Mouse (Mus musculus) lung, adult 2 months (tissue): ENCODE data around the gene Gm49661. TPM values are rescaled to one million over a fixed set of nuclear protein-coding genes. Genes with fewer than 3 reads are reported as not detected.

Source experiments
- DNase-seq: peaks from one replicate; pipeline ENCODE4 v3.0.0; 2022
- H3K4me1 ChIP-seq: fragments of 200-500 bp; 2 replicates; pipeline ENCODE4 v1.6.1; 2011; ENCODE audit warnings: low read length; ENCODE audit not compliant: control insufficient read depth, insufficient read depth
- H3K4me3 ChIP-seq: fragments of 200-500 bp; replicated peaks from 2 replicates; pipeline ENCODE3; 2011; ENCODE audit warnings: low read depth, mild to moderate bottlenecking, control low read depth, low read length; ENCODE audit errors: extremely low read depth
- CTCF ChIP-seq: fragments of 200-500 bp; IDR thresholded peaks from 2 replicates; pipeline ENCODE4 v1.5.1; 2011; ENCODE audit warnings: mild to moderate bottlenecking, low read length, control low read depth; ENCODE audit not compliant: insufficient read depth
- POLR2A ChIP-seq: fragments of 200-500 bp; IDR thresholded peaks from 2 replicates; pipeline ENCODE4 v1.6.1; 2011; ENCODE audit warnings: low read depth, mild to moderate bottlenecking, control low read depth, low read length, borderline replicate concordance; ENCODE audit errors: extremely low read depth
- WGBS: fragments of 180-500 bp; shearing (Covaris S2); methylation state at CpG from one replicate; pipeline ENCODE4 v1.1.7; 2018; 5-methylcytosine and 5-hydroxymethylcytosine counted together
- polyA plus RNA-seq: library from polyadenylated mRNA; depleted of rRNA; stranded (reverse); fragments of >200 nt; gene quantifications from 2 replicates; pipeline ENCODE4 v1.2.3, GENCODE M21; 2012

Gm49661 gene
- polyA plus RNA-seq, 1 experiment = not detected

GRCm38 (mm10) chr8:84995680-84996079 is 26.4 kb upstream of the Gm49661 start:
- DNase-seq = no peak
- WGBS = 41% methylated on average over 25 of the region's 25 CpGs
- Histone ChIP-seq H3K4me1 (peaks cover 2% of the 10 kb centered on the region; the same call in 1 of the 2 replicates), H3K4me3 (no peak overlapping the region)
- TF ChIP-seq POLR2A = no peak
- no peak for TF ChIP-seq CTCF

DNA sequence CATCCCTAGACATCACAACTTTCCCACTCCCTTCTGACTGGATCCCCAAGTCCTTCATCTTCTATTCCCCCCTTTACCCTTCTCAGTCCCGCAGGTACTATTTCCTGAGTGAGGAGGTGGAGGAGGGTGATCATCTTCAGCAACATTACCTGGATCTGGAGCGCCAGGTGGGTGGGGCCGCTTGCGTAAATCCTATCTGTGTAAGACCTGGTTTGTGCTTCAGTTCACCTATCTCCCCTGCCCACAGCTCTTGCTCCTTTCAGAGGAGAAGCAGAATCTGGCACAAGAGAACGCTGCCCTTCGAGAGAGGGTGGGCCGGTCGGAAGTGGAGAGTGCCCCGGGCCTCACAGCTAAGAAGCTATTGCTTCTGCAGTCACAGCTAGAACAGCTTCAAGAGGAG is 25.1 kb upstream of the Gm49661 start:
- DNase-seq = no peak
- Histone ChIP-seq H3K4me1 (peaks cover 6% of the 10 kb centered on the region; the same call in 1 of the 2 replicates), H3K4me3 (no peak overlapping the region)
- WGBS = 91% methylated on average over 9 of the region's 9 CpGs
- TF ChIP-seq POLR2A = no peak

DNA sequence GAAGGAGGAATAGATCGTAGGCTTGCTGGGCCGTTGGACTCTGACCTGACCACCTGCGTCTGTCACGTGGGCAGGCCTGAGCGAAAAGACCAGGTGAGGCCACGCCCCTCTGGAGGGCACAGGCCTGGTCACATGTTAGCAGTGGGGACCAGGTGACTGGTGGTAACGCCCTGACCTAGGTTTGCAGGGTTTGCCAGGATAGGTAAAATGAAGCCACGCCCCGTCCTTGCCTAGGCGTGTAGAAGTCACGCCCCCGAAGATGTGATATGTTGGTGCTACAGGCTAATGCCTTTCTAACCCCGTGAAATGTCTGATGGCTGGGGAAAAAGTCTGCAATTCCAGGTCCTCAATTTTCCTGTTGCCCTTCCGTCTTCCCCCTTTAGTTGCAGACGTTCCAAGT is 21.6 kb upstream of the Gm49661 start:
- 5% methylated on average over 15 of the region's 15 CpGs for WGBS
- H3K4me3 ChIP-seq = peak overlapping the region; percentile 67
- TF ChIP-seq POLR2A (peak; percentile 35; the same call in 1 of the 2 replicates), CTCF (no peak)
- peak; percentile 72 for DNase-seq
- peaks cover 12% of the 10 kb centered on the region for H3K4me1 ChIP-seq

DNA sequence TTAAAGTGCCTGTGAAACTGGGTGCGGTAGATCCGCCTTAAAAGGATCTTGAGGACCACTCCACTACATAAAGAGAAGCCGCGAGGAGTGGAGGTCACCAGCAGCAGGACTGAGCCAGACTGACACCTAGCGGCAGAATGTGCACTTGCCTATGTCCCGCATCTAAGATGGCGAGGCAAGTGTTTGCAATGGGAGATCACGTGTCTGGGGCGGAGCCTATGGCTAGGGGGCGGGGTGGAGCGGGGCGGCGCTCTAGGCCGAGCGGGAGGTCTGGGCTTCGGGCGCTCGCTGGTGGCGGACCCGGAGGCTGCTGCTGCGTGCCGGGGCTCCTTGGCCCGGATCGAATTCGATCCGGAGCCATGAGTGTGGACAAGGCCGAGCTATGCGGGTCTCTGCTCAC is 21.1 kb upstream of the Gm49661 start, which contains the start of gene Hook2:
Hook2 (plus strand) TSS at position 255 of the 400 bp plus-strand sequence.
- H3K4me3 ChIP-seq = peak within 1 kb of the TSS; percentile 67
- DNase-seq = peak; percentile 94
- TF ChIP-seq CTCF (peak; percentile 98), POLR2A (peak; percentile 85; the same call in 1 of the 2 replicates)
- H3K4me1 ChIP-seq = peaks cover 15% of the 10 kb centered on the region
- under 1% methylated on average over 28 of the region's 28 CpGs for WGBS

DNA sequence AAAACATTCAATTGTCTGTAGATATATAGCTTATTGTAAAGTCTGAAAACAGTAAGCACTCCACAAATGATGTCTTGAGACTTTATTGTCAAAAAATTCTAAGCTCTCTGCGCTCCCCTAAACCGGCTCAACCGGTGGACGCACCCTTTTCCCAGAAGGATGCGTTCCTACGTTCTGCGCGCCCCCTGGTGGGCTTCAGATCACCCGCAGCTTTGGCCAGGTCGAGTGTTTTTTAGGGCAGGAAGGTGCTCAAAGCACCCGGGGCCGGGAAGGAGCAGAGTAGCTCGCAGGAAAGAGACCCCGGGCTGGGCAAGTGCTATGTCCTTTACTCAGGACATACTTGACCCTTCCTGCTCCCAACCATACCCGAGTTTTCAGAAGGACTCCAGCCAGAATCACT is 20.6 kb upstream of the Gm49661 start:
- peak; percentile 94 for DNase-seq
- peak; percentile 84 for TF ChIP-seq CTCF
- peak; percentile 45; the same call in 1 of the 2 replicates for TF ChIP-seq POLR2A
- peaks cover 19% of the 10 kb centered on the region for H3K4me1 ChIP-seq
- peak overlapping the region; percentile 55 for H3K4me3 ChIP-seq
- WGBS = under 1% methylated on average over 15 of the region's 15 CpGs

GRCm38 (mm10) chr8:84989311-84989731 is 20.1 kb upstream of the Gm49661 start:
- peaks cover 24% of the 10 kb centered on the region for H3K4me1 ChIP-seq
- 13% methylated on average over 15 of the region's 15 CpGs for WGBS
- no peak overlapping the region for H3K4me3 ChIP-seq
- TF ChIP-seq CTCF = no peak
- TF ChIP-seq POLR2A = no peak
- DNase-seq = peak; percentile 54

- TF ChIP-seq CTCF = no peak
- TF ChIP-seq POLR2A = no peak
- WGBS = 73% methylated on average over 2 of the region's 2 CpGs
- peaks cover 33% of the 10 kb centered on the region for H3K4me1 ChIP-seq
- no peak for DNase-seq
- H3K4me3 ChIP-seq = no peak overlapping the region
These were observed 18.7 kb upstream of the Gm49661 start for GRCm38 (mm10) chr8:84987903-84988302.

- 79% methylated on average over 5 of the region's 5 CpGs for WGBS
- Histone ChIP-seq H3K4me1 (peaks cover 37% of the 10 kb centered on the region), H3K4me3 (no peak overlapping the region)
- no peak for TF ChIP-seq CTCF
- no peak for TF ChIP-seq POLR2A
- DNase-seq = no peak
These were observed 18.2 kb upstream of the Gm49661 start for GRCm38 (mm10) chr8:84987388-84987787.

- H3K4me3 ChIP-seq = peak overlapping the region; percentile 52
- DNase-seq = no peak
- H3K4me1 ChIP-seq = peaks cover 43% of the 10 kb centered on the region
- WGBS = 30% methylated on average over 8 of the region's 8 CpGs
- no peak for TF ChIP-seq POLR2A
- no peak for TF ChIP-seq CTCF
These were observed 17.2 kb upstream of the Gm49661 start for GRCm38 (mm10) chr8:84986379-84986945.
